Mouse (Mus musculus) adrenal gland, postnatal 25 days (tissue): ENCODE results near the gene Nsf. TPM values are rescaled to one million over a fixed set of nuclear protein-coding genes. Genes with fewer than 3 reads are reported as not detected.
A peak's percentile ranks its signal among the peaks of the same experiment; 100 is the strongest.
"Not testable (repeated sequence)": the region's sequence is repeated elsewhere in the genome, so short reads cannot be mapped to it uniquely, and the experiment has no call there.

Source experiments
- DNase-seq: peaks from one replicate; pipeline ENCODE4 v3.0.0; 2021; ENCODE audit warnings: mixed read lengths
- long read RNA-seq: library from polyadenylated mRNA; stranded (forward); transcript quantifications from one replicate; pipeline ENCODE4 v2.0.0, GENCODE M21; 2021
- total RNA-seq: library from RNA; stranded (reverse); gene quantifications from 2 replicates; pipeline ENCODE4 v1.2.3, GENCODE M21; 2021

Gene Nsf
- 83.0 and 104 TPM in 2 replicates for total RNA-seq
- long read RNA-seq, transcript Nsf-202 (21 exons, 3,766 nt) = major isoform, 54 of 72 reads
- long read RNA-seq, partial matches to known transcripts = 10 of 72 reads
- long read RNA-seq, other reads (novel, unspliced or antisense) = 8 of 72 reads

- DNase-seq = peak; percentile 87
Observed at GRCm38 (mm10) chr11:103953896-103954292, at the start of gene Nsf. Gene Nsf (minus strand): TSS chr11:103954056.

DNA sequence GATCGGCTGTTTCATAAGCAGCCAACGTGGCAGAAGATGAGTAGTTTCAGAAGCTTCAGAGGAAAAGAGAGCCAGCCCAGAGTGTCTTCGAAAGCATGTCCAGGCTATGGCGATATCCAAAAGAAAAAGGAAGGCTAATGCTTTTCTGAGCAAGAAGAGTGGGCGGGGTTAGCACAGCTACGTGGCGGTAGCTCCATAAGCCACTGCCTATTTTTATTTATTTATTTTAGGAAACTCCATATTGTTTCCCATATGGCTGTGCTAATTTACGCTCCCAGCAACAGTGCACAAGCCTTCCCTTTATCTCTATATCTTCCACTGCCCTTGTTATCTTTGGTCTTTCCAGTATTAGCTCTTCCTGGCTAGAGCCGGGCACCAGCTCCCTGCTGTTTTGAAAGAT lies 49.5 kb upstream of the Nsf start:
- DNase-seq = no peak

DNA sequence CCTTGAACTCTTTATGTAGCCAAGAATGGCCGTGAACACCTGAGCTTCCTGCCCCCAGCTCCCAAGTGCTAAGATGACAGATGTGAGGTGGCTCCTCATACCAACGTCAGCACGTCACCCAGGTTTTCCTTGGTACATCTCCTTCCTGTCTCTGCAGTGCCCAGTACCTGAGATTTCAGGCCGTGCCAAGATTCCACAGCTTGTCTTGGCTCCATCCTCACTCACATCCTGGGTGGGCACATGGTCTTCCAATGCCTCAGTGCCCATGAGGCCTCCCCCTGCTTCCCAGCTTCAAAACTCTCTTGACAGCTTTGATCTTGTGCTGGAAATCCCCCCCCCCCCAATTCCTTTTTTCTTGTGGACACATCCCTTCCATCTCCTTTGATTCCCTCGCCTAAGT lies 48.3 kb upstream of the Nsf start:
- DNase-seq = no peak

- DNase-seq = no peak
Observed at GRCm38 (mm10) chr11:104001395-104001955, 47.6 kb upstream of the Nsf start.

GRCm38 (mm10) chr11:104000667-104001394 lies 47.0 kb upstream of the Nsf start:
- DNase-seq = no peak

DNA sequence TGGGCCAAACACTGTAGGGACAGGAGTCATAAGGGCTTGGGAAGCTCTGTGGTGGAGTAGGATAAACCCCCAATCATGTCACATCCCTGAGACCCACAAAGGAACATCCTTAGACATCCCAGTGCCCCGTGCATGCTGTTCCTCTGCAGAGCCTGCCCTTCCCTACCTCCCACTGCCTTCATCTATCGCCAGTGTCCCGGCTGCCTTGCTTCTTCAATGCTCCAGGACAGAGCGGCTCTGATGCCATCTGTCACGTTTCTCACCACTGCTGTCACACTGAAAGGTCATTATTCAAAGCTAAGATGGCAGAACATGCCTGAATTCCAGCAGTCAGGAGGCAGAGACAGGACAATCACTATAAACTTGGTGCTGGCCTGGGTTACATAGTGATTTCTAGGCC lies 44.9 kb upstream of the Nsf start:
- no peak for DNase-seq

DNA sequence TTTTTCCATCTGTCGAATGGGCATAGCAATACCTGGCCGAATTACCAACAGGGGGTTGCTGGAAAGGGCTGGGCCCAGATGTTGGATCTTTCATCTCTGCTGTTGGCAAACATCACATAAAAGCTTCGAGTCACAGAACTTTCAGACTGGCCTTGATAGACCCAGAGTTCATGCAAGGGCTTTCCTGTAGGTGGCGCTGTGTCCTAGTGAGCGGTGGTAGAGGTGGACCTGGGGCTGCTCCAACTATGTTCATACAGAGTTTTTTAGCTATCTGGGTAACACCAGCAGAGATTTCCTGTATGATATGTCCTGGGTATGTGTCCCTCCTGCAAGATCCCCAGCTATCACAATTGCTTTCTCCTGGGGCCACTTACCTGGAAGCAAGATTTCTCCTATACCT lies 43.5 kb upstream of the Nsf start:
- DNase-seq = peak; percentile 78

DNA sequence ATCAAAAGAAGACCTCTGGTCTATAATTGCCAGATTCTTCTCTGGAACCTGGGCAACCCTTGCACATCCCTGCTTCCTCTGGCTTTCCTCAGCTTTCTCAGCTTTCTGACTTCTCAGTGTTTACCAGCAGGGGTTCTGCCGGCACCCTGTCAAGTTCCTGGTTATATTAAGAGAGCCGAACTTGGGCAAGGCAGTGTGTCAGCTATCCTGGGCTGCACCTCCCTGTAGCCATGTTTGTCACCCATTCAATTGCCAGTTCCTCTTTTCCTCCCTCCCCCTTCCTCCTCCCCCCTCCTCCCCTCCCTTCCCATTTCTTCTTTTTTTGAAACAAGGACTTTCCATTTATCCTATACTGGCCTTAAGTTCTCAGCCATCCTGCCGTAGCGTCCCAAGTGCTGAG lies 38.8 kb upstream of the Nsf start:
- no peak for DNase-seq

DNA sequence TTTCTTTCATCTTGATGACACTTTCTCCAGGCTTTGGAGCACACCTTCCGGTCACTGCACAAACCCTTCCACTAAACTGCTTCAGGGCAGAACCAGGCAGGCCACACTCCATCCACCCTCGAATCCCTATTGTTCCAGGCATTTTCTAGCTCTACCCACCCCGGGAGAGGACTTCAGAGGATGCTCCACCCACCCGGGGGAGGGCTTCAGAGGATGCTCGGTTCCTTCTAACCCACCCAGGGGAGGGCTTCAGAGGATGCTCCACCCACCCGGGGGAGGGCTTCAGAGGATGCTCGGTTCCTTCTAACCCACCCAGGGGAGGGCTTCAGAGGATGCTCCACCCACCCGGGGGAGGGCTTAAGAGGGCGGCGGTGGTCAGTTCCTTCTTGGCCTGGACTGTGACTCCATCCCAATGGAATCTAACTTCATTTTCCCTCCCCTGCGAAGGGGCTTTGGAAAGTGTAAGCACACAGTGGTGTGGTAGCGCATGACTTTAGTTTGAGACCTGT lies 36.2 kb upstream of the Nsf start:
- not testable (repeated sequence) for DNase-seq

GRCm38 (mm10) chr11:103987423-103987822 lies 33.6 kb upstream of the Nsf start:
- peak; percentile 70 for DNase-seq

DNA sequence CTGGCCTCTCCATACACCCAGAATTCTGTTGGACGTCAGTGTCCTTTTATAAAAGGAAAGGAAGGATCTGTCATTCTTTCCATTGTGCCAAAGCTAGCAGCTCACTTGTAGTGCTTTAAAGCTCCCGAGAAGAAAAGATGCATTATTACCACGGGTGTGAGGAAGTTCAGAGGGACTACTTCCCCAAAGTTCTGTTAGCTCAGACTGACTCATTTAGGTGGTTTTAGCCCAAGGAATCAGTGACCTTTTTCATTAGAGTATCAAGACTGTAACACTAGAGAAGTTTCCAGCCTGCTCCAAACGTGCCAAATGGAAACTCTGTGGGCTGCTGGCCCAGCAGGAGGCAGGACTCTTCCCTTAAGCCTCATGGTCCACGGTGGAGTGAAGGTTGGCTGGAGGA lies 30.2 kb upstream of the Nsf start:
- DNase-seq = no peak

DNA sequence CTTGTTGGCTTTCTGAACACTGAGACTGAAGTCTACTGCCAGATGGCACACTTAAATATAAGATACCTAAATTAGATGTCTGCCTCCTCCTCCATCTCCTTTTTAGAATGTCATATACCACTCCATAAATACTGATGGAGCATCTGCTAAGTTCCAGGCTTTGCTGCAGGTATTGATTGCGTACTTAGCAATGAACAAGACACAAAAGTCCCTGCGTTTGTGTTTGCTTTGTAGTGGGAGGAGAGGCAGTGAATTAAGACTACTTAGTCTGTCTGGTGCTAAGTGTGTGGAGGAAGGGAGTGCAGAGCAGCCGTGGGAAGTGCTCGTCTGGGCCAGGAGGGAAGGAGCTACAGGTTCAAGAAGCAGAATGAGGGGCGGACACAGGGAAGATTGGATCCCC lies 28.0 kb upstream of the Nsf start:
- no peak for DNase-seq

- DNase-seq = no peak
Observed at GRCm38 (mm10) chr11:103979381-103979780, 25.5 kb upstream of the Nsf start.

DNA sequence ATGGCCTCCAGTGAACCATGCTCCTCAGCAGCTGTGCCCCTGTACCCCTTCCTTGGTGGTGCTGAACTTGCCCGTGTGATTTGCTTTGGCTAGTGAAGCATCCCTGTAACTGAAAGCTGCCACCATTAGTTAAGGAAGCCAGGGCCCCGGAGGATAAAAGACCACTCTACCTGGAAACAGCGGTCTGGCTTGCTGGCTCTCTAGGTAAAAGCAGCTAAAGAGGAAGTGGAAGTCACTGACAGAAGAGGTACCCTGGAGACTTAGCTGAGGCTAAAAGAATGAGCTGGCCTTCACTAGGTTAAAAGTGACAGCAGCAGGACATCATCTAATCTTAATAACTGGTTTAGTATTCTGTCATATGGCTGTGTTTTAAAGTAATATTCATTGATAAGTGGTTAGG lies 17.0 kb upstream of the Nsf start:
- no peak for DNase-seq

- no peak for DNase-seq
Observed at GRCm38 (mm10) chr11:103969278-103969677, 15.4 kb upstream of the Nsf start.

DNA sequence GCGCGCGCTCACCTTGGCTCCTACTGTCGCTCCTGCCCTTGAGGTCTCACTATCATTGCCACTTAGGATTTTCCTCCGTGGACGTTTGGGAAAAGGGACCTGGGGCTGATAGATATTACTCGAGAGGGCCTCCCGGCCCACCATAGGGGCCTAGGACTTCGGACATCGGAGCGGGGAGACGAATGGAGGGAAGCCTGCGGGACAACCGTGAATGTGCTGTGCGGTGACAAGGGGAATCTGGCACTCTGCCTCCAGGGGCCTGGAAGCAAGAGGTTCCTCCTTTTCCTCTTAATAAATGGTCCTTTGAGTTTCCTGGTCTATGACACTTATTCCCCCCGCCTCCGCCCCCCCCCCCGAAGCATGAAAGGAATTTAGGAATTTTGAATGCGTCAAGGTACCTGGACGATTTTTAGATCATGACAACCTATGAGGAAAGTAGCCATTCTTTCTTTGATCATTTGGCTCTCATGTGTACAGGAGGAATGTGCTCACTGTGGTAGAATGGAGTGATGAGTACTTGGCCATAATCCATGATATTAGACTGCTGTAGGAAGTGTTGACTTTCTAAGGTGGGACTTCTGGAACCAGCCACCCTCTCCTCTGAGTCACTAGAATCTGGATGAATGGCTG lies 13.4 kb upstream of the Nsf start:
- peak; percentile 15 for DNase-seq

GRCm38 (mm10) chr11:103956866-103957265 lies 3.0 kb upstream of the Nsf start:
- DNase-seq = no peak

- peak; percentile 21 for DNase-seq
Observed at GRCm38 (mm10) chr11:103953032-103953895, 592 bp downstream of the Nsf start.

- DNase-seq = no peak
Observed at GRCm38 (mm10) chr11:103952635-103953031, 1.2 kb downstream of the Nsf start.

DNA sequence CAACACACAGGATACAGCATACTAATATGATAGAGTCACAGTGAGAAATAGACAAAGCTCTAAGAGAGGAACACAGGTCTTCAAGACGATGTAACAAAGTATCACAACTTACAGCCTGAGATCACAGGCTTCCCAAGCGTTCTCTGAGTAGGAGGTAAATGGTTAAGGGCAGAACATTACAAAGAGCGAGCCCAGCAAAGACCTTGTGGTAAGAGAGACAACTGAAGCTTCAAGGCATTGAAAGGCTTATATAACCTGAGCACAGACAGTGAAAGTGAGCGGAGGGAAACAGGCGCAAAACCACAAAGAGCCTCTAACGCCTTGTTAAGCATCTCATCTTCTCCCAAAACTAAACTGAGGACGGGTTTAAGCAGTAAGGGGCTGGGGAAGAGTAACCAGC lies 2.8 kb downstream of the Nsf start:
- DNase-seq = no peak

GRCm38 (mm10) chr11:103948952-103949351 lies 4.9 kb downstream of the Nsf start:
- no peak for DNase-seq

GRCm38 (mm10) chr11:103942740-103943139 lies 11.1 kb downstream of the Nsf start:
- DNase-seq = no peak
